Mouse (Mus musculus) gastrocnemius, postnatal 14 days (tissue): ENCODE results near the gene Slc22a14. TPM values are rescaled to one million over a fixed set of nuclear protein-coding genes. Genes with fewer than 3 reads are reported as not detected.
A peak's percentile ranks its signal among the peaks of the same experiment; 100 is the strongest.

Experiments
- DNase-seq: peaks from one replicate; pipeline ENCODE4 v3.0.0; 2021; ENCODE audit warnings: mixed read lengths
- intact Hi-C: fragments of 180-260 bp; cut with DNase I; formaldehyde crosslinking; loops from one replicate; pipeline ENCODE4 v1.15.1; 2025; ENCODE audit warnings: low total_unique reads
- total RNA-seq, 2 experiments: library from RNA; stranded (reverse); gene quantifications; 2 replicates each; pipeline ENCODE4 v1.2.3; 2021

The Slc22a14 gene
- total RNA-seq, 2 experiments from 2014 or later = not detected

GRCm38 (mm10) chr9:119361416-119361815 lies 3.9 kb downstream of the Slc22a14 start:
- intact Hi-C loops = loop anchor here (5.0 kb wide), 1 partner anchor 71 kb away; no protein-coding TSS in a partner anchor
- no peak for DNase-seq

GRCm38 (mm10) chr9:119358058-119358429 lies 7.3 kb downstream of the Slc22a14 start:
- intact Hi-C loops = loop anchor here (10.0 kb wide), 1 partner anchor 203 kb away; the partner anchor contains the start of genes Acaa1b and Gm47289
- DNase-seq = no peak

- intact Hi-C loops = loop anchor here (10.0 kb wide), 1 partner anchor 203 kb away; the partner anchor contains the start of genes Acaa1b and Gm47289
- DNase-seq = peak; percentile 92
Measured at GRCm38 (mm10) chr9:119357331-119358057, 7.9 kb downstream of the Slc22a14 start, which contains the start of gene Xylb. Xylb (plus strand) TSS chr9:119357381.

GRCm38 (mm10) chr9:119355943-119356342 lies 9.4 kb downstream of the Slc22a14 start:
- DNase-seq = no peak
- intact Hi-C loops = loop anchor here (10.0 kb wide), 1 partner anchor 201 kb away; the partner anchor contains the start of genes Acaa1b and Gm47289

GRCm38 (mm10) chr9:119353926-119354325 lies 11.4 kb downstream of the Slc22a14 start:
- intact Hi-C loops = loop anchor here (10.0 kb wide), 1 partner anchor 199 kb away; the partner anchor contains the start of genes Acaa1b and Gm47289
- DNase-seq = no peak

GRCm38 (mm10) chr9:119352060-119352459 lies 13.3 kb downstream of the Slc22a14 start:
- intact Hi-C loops = loop anchor here (10.0 kb wide), 1 partner anchor 197 kb away; the partner anchor contains the start of genes Acaa1b and Gm47289
- DNase-seq = peak; percentile 85

GRCm38 (mm10) chr9:119350947-119351705 lies 14.2 kb downstream of the Slc22a14 start:
- intact Hi-C loops = loop anchor here (10.0 kb wide), 1 partner anchor 196 kb away; the partner anchor contains the start of genes Acaa1b and Gm47289
- no peak for DNase-seq

GRCm38 (mm10) chr9:119350531-119350930 lies 14.8 kb downstream of the Slc22a14 start:
- intact Hi-C loops = loop anchor here (10.0 kb wide), 1 partner anchor 196 kb away; the partner anchor contains the start of genes Acaa1b and Gm47289

GRCm38 (mm10) chr9:119346376-119346775 lies 19.0 kb downstream of the Slc22a14 start:
- intact Hi-C loops = no loop called here
- no peak for DNase-seq

More at GRCm38 (mm10) chr9:119350531-119350930, 14.8 kb downstream of the Slc22a14 start:
- no peak for DNase-seq

- intact Hi-C loops = no loop called here
- no peak for DNase-seq
Measured at GRCm38 (mm10) chr9:119342728-119343127, 22.6 kb downstream of the Slc22a14 start.

- intact Hi-C loops = no loop called here
- DNase-seq = peak; percentile 97
Measured at GRCm38 (mm10) chr9:119340909-119341816, 24.2 kb downstream of the Slc22a14 start, which contains the start of gene Myd88. Myd88 (minus strand) TSS chr9:119341411.

GRCm38 (mm10) chr9:119340212-119340580 lies 25.2 kb downstream of the Slc22a14 start:
- intact Hi-C loops = no loop called here
- no peak for DNase-seq

- DNase-seq = peak; percentile 67
- intact Hi-C loops = no loop called here
Measured at GRCm38 (mm10) chr9:119339558-119340211, 25.7 kb downstream of the Slc22a14 start, which contains the start of gene Acaa1a. Acaa1a (plus strand) TSS chr9:119339676.

GRCm38 (mm10) chr9:119339106-119339505 lies 26.2 kb downstream of the Slc22a14 start:
- no peak for DNase-seq
- intact Hi-C loops = no loop called here

GRCm38 (mm10) chr9:119338350-119338749 lies 27.0 kb downstream of the Slc22a14 start:
- DNase-seq = no peak
- intact Hi-C loops = no loop called here

- intact Hi-C loops = no loop called here
- DNase-seq = no peak
Measured at GRCm38 (mm10) chr9:119337842-119338241, 27.5 kb downstream of the Slc22a14 start.

GRCm38 (mm10) chr9:119335571-119335970 lies 29.8 kb downstream of the Slc22a14 start:
- no peak for DNase-seq
- intact Hi-C loops = no loop called here

- DNase-seq = no peak
- intact Hi-C loops = no loop called here
Measured at GRCm38 (mm10) chr9:119334834-119335233, 30.5 kb downstream of the Slc22a14 start.
